Mouse (Mus musculus): Measurements from ENCODE around the gene Bmf. TPM values are rescaled to one million over a fixed set of nuclear protein-coding genes. Genes with fewer than 3 reads are reported as not detected.

Gene Bmf
- total RNA-seq, 2 experiments from 2014 or later, result 2.3 to 4.1 TPM

- intact Hi-C loops (cut with DNase I), result loop anchor here (1.0 to 5.0 kb wide), 3 partner anchors 59 to 394 kb away; partner anchors contain the start of gene Bmf
- no peak for DNase-seq (ENCODE audit: low spot score in 2 of 2)
Measured at GRCm38 (mm10) chr2:118487806-118488205, 61.7 kb downstream of the Bmf start.

- DNase-seq (ENCODE audit: low spot score in 2 of 2), result peak; percentile 58 to 64
- intact Hi-C loops (cut with DNase I), result loop anchor here (1.0 to 5.0 kb wide), 3 partner anchors 60 to 395 kb away; partner anchors contain the start of gene Bmf
Measured at GRCm38 (mm10) chr2:118486933-118487332, 62.6 kb downstream of the Bmf start.

GRCm38 (mm10) chr2:118485415-118485814 is 64.1 kb downstream of the Bmf start:
- no peak for DNase-seq (ENCODE audit: low spot score in 2 of 2)
- intact Hi-C loops (cut with DNase I), result loop anchor here (5.0 kb wide), 2 partner anchors 62 to 397 kb away; partner anchors contain the start of gene Bmf

GRCm38 (mm10) chr2:118484386-118484898 is 65.0 kb downstream of the Bmf start:
- intact Hi-C loops (cut with DNase I), result no loop called here
- peak in 1 of 2 experiments; percentile 74 for DNase-seq (ENCODE audit: low spot score in 2 of 2)

- no peak for DNase-seq (ENCODE audit: low spot score in 2 of 2)
- intact Hi-C loops (cut with DNase I), result no loop called here
Measured at GRCm38 (mm10) chr2:118483032-118483431, 66.5 kb downstream of the Bmf start.

- intact Hi-C loops (cut with DNase I), result no loop called here
- DNase-seq (ENCODE audit: low spot score in 2 of 2), result no peak
Measured at GRCm38 (mm10) chr2:118480886-118481285, 68.6 kb downstream of the Bmf start.

GRCm38 (mm10) chr2:118479550-118479909 is 70.0 kb downstream of the Bmf start, which contains the start of gene Srp14:
TSS of gene Srp14 (minus strand) at chr2:118479711.
- intact Hi-C loops (cut with DNase I), result no loop called here
- peak; percentile 89 to 96 for DNase-seq (ENCODE audit: low spot score in 2 of 2)

- intact Hi-C loops (cut with DNase I), result no loop called here
Measured at GRCm38 (mm10) chr2:118478833-118479549, 70.5 kb downstream of the Bmf start.

More at GRCm38 (mm10) chr2:118478833-118479549, 70.5 kb downstream of the Bmf start:
- DNase-seq (ENCODE audit: low spot score in 2 of 2), result no peak

Other genes with a start within 250 kb of the Bmf start
- 10 to 100 TPM in 1 of 2 experiments, 1 to 10 TPM in 1; 9.3 to 11.2 TPM for gene Gpr176, start 176.3 kb downstream of the Bmf start, total RNA-seq (2021)
- 10 to 100 TPM; 20.2 to 21.2 TPM for gene Eif2ak4, start 161.1 kb downstream of the Bmf start, total RNA-seq (2021)
- 100 to 1,000 TPM; 153 to 154 TPM for gene Srp14, start 70.0 kb downstream of the Bmf start, total RNA-seq (2021)
- gene Bub1b, start 48.5 kb upstream of the Bmf start, total RNA-seq (2021), result 1 to 10 TPM; 1.1 to 1.2 TPM
- gene Pak6, start 113.6 kb upstream of the Bmf start, total RNA-seq (2021), result 100 to 1,000 TPM in 1 of 2 experiments, 10 to 100 TPM in 1; 92.1 to 103 TPM
- gene Ankrd63, start 154.3 kb upstream of the Bmf start, total RNA-seq (2021), result 10 to 100 TPM; 22.4 to 34.4 TPM
- 1 to 10 TPM; 2.1 to 2.6 TPM for gene Plcb2, start 178.8 kb upstream of the Bmf start, total RNA-seq (2021)
- gene Inafm2, start 196.1 kb upstream of the Bmf start, total RNA-seq (2021), result 10 to 100 TPM; 38.3 to 39.7 TPM
- 1 to 10 TPM; 3.7 to 3.8 TPM for gene Ccdc9b, start 213.0 kb upstream of the Bmf start, total RNA-seq (2021)
- not detected for gene Phgr1, start 223.1 kb upstream of the Bmf start, total RNA-seq (2021)
- 100 to 1,000 TPM; 186 to 188 TPM for gene Disp2, start 230.0 kb upstream of the Bmf start, total RNA-seq (2021)